12 mouse cellular contexts compared by ENCODE assay signal in genomic region chr1:106039326-106039725, GRCm38 (mm10). TPM values are rescaled to one million over a fixed set of nuclear protein-coding genes. Genes with fewer than 3 reads are reported as not detected.
DNase-seq lines count a peak whose midpoint lies in the region; ATAC-seq lines count a peak whose summit lies in the region.
"Had no signal": no experiment of that assay in that cellular context is flagged by ENCODE, and none has a peak within 500 bp of the region (broad histone marks: within the 10 kb centered on the region; RNA-seq: fewer than 3 reads in every experiment).

No protein-coding gene starts in this region.

- DNase-seq in hindbrain, embryonic 10.5 days (ENCODE audit: low spot score): no peak
- peak; percentile 47 to 66 for DNase-seq in right cerebral cortex, postnatal 10 days (ENCODE audit: low spot score in 2 of 2)
- no peak for DNase-seq in right cerebral cortex, adult 18-20 months
- peak; percentile 47 for DNase-seq in heart, postnatal 4 days
- no peak for DNase-seq in adrenal gland, adult 2 months
- DNase-seq in right cerebral cortex, postnatal 14 days: no peak
- DNase-seq: left cerebral cortex, postnatal 4 days had no signal

- H3K9ac ChIP-seq in hindbrain, embryonic 16.5 days (ENCODE audit: low read depth, low read length): no peak overlapping the region
- H3K9ac ChIP-seq in stomach, embryonic 16.5 days (ENCODE audit: low read length): no peak overlapping the region
- H3K9ac ChIP-seq: hindbrain, embryonic 12.5 days; neural tube, embryonic 12.5 days had no signal

- H3K36me3 ChIP-seq in hindbrain, embryonic 16.5 days (ENCODE audit: control insufficient read depth, insufficient read depth, low read length): no peaks in the 10 kb centered on the region
- no peaks in the 10 kb centered on the region for H3K36me3 ChIP-seq in hindbrain, embryonic 10.5 days
- no peaks in the 10 kb centered on the region for H3K36me3 ChIP-seq in stomach, embryonic 16.5 days (ENCODE audit: control insufficient read depth, insufficient read depth, low read length)
- H3K36me3 ChIP-seq: hindbrain, embryonic 12.5 days; neural tube, embryonic 12.5 days had no signal

- H3K9me3 ChIP-seq in hindbrain, embryonic 16.5 days (ENCODE audit: control insufficient read depth, low read length): no peaks in the 10 kb centered on the region
- no peaks in the 10 kb centered on the region for H3K9me3 ChIP-seq in hindbrain, embryonic 10.5 days
- H3K9me3 ChIP-seq in stomach, embryonic 16.5 days (replicated peaks; ENCODE audit: control insufficient read depth, low read length): no peaks in the 10 kb centered on the region
- H3K9me3 ChIP-seq: hindbrain, embryonic 12.5 days; neural tube, embryonic 12.5 days had no signal

- H3K27ac ChIP-seq in hindbrain, embryonic 16.5 days (ENCODE audit: low read depth, low read length): no peak overlapping the region
- no peak overlapping the region for H3K27ac ChIP-seq in hindbrain, embryonic 10.5 days
- peak overlapping the region; percentile 66; the same call in 1 of the 2 replicates for H3K27ac ChIP-seq in stomach, embryonic 16.5 days (ENCODE audit: low read length)
- H3K27ac ChIP-seq: hindbrain, embryonic 12.5 days; neural tube, embryonic 12.5 days had no signal

- no peaks in the 10 kb centered on the region for H3K27me3 ChIP-seq in hindbrain, embryonic 16.5 days (replicated peaks; ENCODE audit: control insufficient read depth, insufficient read depth, low read length)
- H3K27me3 ChIP-seq in hindbrain, embryonic 10.5 days (ENCODE audit: insufficient read depth, poor library complexity, severe bottlenecking): no peaks in the 10 kb centered on the region
- H3K27me3 ChIP-seq in stomach, embryonic 16.5 days (ENCODE audit: control insufficient read depth, insufficient read depth, low read length): no peaks in the 10 kb centered on the region
- H3K27me3 ChIP-seq: hindbrain, embryonic 12.5 days; neural tube, embryonic 12.5 days had no signal

- H3K4me1 ChIP-seq in hindbrain, embryonic 16.5 days (ENCODE audit: control insufficient read depth, insufficient read depth, low read depth, low read length): peaks cover 6% of the 10 kb centered on the region; the same call in 1 of the 2 replicates
- peaks cover 9% of the 10 kb centered on the region for H3K4me1 ChIP-seq in hindbrain, embryonic 10.5 days (replicated peaks)
- peaks cover 2% of the 10 kb centered on the region; the same call in 1 of the 2 replicates for H3K4me1 ChIP-seq in stomach, embryonic 16.5 days (ENCODE audit: control insufficient read depth, insufficient read depth, low read length)
- H3K4me1 ChIP-seq: neural tube, embryonic 12.5 days had no signal

- WGBS in hindbrain, embryonic 16.5 days: 45% methylated on average over 6 of the region's 6 CpGs
- WGBS in hindbrain, embryonic 10.5 days: 82% methylated on average over 6 of the region's 6 CpGs
- WGBS in stomach, embryonic 16.5 days: 48% methylated on average over 6 of the region's 6 CpGs

- no peak overlapping the region for H3K4me2 ChIP-seq in hindbrain, embryonic 16.5 days (ENCODE audit: low read length)
- no peak overlapping the region for H3K4me2 ChIP-seq in stomach, embryonic 16.5 days (ENCODE audit: low read depth, low read length)
- H3K4me2 ChIP-seq: hindbrain, embryonic 12.5 days; neural tube, embryonic 12.5 days had no signal

- peak; percentile 63 for ATAC-seq in hindbrain, embryonic 16.5 days
- ATAC-seq in stomach, embryonic 16.5 days (ENCODE audit: insufficient read depth, low FRiP score): peak; percentile 44
- ATAC-seq: activated CD4-positive, CD25-positive, alpha-beta regulatory T cell, adult 4 months had no signal

- no peak overlapping the region for H3K4me3 ChIP-seq in hindbrain, embryonic 16.5 days (ENCODE audit: low read length)
- no peak overlapping the region for H3K4me3 ChIP-seq in hindbrain, embryonic 10.5 days
- H3K4me3 ChIP-seq in stomach, embryonic 16.5 days (replicated peaks; ENCODE audit: low read length): no peak overlapping the region
- H3K4me3 ChIP-seq: hindbrain, embryonic 12.5 days; neural tube, embryonic 12.5 days had no signal

RNA-seq across cellular contexts. Expression of gene Zcchc2, which starts 49.1 kb away (rescaled TPM):
- polyA plus RNA-seq in hindbrain, embryonic 16.5 days (2015; fragmentation: Nextera tagmentation; extraction: Ambion mirVana): 2.8 and 2.9 TPM in 2 replicates
- 1.4 and 1.9 TPM in 2 replicates for polyA plus RNA-seq in hindbrain, embryonic 10.5 days (2016; fragmentation: Nextera tagmentation; extraction: Ambion mirVana)
- 1 to 10 TPM; 8.7 to 9.1 TPM for total RNA-seq in heart, postnatal 4 days (2021)
- 2.2 and 2.6 TPM in 2 replicates for polyA plus RNA-seq in stomach, embryonic 16.5 days (2015; fragmentation: Nextera tagmentation; extraction: Ambion mirVana)
- total RNA-seq in adrenal gland, adult 2 months (2021): 10 to 100 TPM; 13.3 to 21.2 TPM
- polyA plus RNA-seq in adrenal gland, adult 2 months (2012; rRNA removed): 17.2 and 18.3 TPM in 2 replicates

Comparison
In these comparisons a context has a peak if more than half of its experiments do, and no peak if none do; other contexts are left out.
1. DNase-seq: peak in right cerebral cortex, postnatal 10 days (2 of 2) and heart, postnatal 4 days (single experiment); none in hindbrain, embryonic 10.5 days (single experiment), right cerebral cortex, adult 18-20 months (single experiment), adrenal gland, adult 2 months (single experiment) and right cerebral cortex, postnatal 14 days (single experiment).